24 mouse cellular contexts compared by ENCODE assay signal in the genomic region with DNA sequence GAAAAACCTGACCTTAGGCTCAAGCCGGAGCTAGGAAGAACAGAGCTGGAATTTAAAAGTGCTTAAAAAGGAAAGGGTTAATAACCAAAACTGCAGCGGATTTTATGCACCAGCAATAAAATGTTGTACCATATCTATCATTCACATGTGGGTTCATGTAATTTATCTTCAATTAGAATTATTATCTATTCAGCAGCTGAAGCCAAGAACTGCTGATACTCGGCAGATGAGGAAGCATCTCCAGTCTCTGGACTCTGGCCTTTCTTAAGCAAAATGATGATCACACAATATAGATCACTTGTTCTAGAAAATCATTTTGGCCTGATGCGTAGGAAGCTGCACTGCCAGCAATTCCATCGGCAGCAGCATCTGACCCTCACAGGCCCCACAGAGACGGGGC. TPM values are rescaled to one million over a fixed set of nuclear protein-coding genes. Genes with fewer than 3 reads are reported as not detected.
A peak's percentile ranks its signal among the peaks of the same experiment; 100 is the strongest.
DNase-seq lines count a peak whose midpoint lies in the region; ATAC-seq lines count a peak whose summit lies in the region.
"Had no signal": no experiment of that assay in that cellular context is flagged by ENCODE, and none has a peak within 500 bp of the region (broad histone marks: within the 10 kb centered on the region; RNA-seq: fewer than 3 reads in every experiment).

No protein-coding gene starts in this region.

- no peak overlapping the region for H3K4me3 ChIP-seq in midbrain, embryonic 11.5 days (ENCODE audit: low read depth, low read length)
- H3K4me3 ChIP-seq in midbrain, embryonic 14.5 days (replicated peaks; ENCODE audit: low read depth, low read length), result no peak overlapping the region
- H3K4me3 ChIP-seq: forebrain, embryonic 12.5 days; forebrain, embryonic 15.5 days; heart, embryonic 12.5 days; heart, embryonic 15.5 days had no signal

- no peaks in the 10 kb centered on the region for H3K4me1 ChIP-seq in midbrain, embryonic 11.5 days (ENCODE audit: control insufficient read depth, insufficient read depth, low read length)
- no peaks in the 10 kb centered on the region for H3K4me1 ChIP-seq in midbrain, embryonic 14.5 days (ENCODE audit: control insufficient read depth, insufficient read depth, low read length)
- H3K4me1 ChIP-seq: forebrain, embryonic 12.5 days; forebrain, embryonic 15.5 days; heart, embryonic 12.5 days; heart, embryonic 15.5 days had no signal

- no peak overlapping the region for H3K4me2 ChIP-seq in midbrain, embryonic 11.5 days
- no peak overlapping the region for H3K4me2 ChIP-seq in midbrain, embryonic 14.5 days (ENCODE audit: low read length)
- H3K4me2 ChIP-seq: forebrain, embryonic 12.5 days; forebrain, embryonic 15.5 days; heart, embryonic 12.5 days; heart, embryonic 15.5 days; hindbrain, embryonic 14.5 days had no signal

- peaks cover 9% of the 10 kb centered on the region for H3K36me3 ChIP-seq in midbrain, embryonic 11.5 days (ENCODE audit: control insufficient read depth, insufficient read depth, low read length)
- H3K36me3 ChIP-seq in midbrain, embryonic 14.5 days (ENCODE audit: control insufficient read depth, insufficient read depth, low read length), result peaks cover 46% of the 10 kb centered on the region

- WGBS in midbrain, embryonic 11.5 days, result 92% methylated on average over 6 of the region's 6 CpGs
- 93% methylated on average over 6 of the region's 6 CpGs for WGBS in midbrain, embryonic 14.5 days

- H3K27me3 ChIP-seq in midbrain, embryonic 11.5 days (ENCODE audit: control insufficient read depth, insufficient read depth, low read length), result no peaks in the 10 kb centered on the region
- no peaks in the 10 kb centered on the region for H3K27me3 ChIP-seq in midbrain, embryonic 14.5 days (ENCODE audit: control insufficient read depth, insufficient read depth, low read length)
- H3K27me3 ChIP-seq: forebrain, embryonic 12.5 days; forebrain, embryonic 15.5 days; heart, embryonic 12.5 days; heart, embryonic 15.5 days had no signal

- no peak for ATAC-seq in midbrain, embryonic 11.5 days (ENCODE audit: low FRiP score)
- no peak for ATAC-seq in midbrain, embryonic 14.5 days (ENCODE audit: low FRiP score, low TSS enrichment)
- ATAC-seq in erythroblast, adult 5-6 weeks (replicated peaks; ENCODE audit: low FRiP score, poor library complexity, severe bottlenecking), result peak; percentile 51; the same call in 1 of the 2 replicates
- 0 out of 2 replicates have a peak, but pooled peaks have one; percentile 26 for ATAC-seq in megakaryocyte progenitor cell, adult 5-6 weeks (replicated peaks; ENCODE audit: poor library complexity)
- ATAC-seq: activated CD4-positive, CD25-positive, alpha-beta regulatory T cell, adult 4 months; CD4-positive, CD25-positive, alpha-beta regulatory T cell, adult 4 months; forebrain, embryonic 15.5 days; hindbrain, postnatal 0 days; inflammation-experienced regulatory T-cells, adult 6 months had no signal

- no peak overlapping the region for H3K9ac ChIP-seq in midbrain, embryonic 11.5 days (ENCODE audit: low read length)
- H3K9ac ChIP-seq in midbrain, embryonic 14.5 days (replicated peaks; ENCODE audit: low read length), result no peak overlapping the region
- H3K9ac ChIP-seq: forebrain, embryonic 12.5 days; forebrain, embryonic 15.5 days; heart, embryonic 12.5 days; heart, embryonic 15.5 days; hindbrain, embryonic 14.5 days had no signal

- no peaks in the 10 kb centered on the region for H3K9me3 ChIP-seq in midbrain, embryonic 11.5 days (ENCODE audit: control insufficient read depth, low read length)
- H3K9me3 ChIP-seq in midbrain, embryonic 14.5 days (ENCODE audit: control insufficient read depth, low read length), result no peaks in the 10 kb centered on the region
- H3K9me3 ChIP-seq: forebrain, embryonic 12.5 days; forebrain, embryonic 15.5 days; heart, embryonic 15.5 days had no signal

- no peak overlapping the region for H3K27ac ChIP-seq in midbrain, embryonic 11.5 days (ENCODE audit: low read depth, low read length)
- no peak overlapping the region for H3K27ac ChIP-seq in midbrain, embryonic 14.5 days (replicated peaks; ENCODE audit: low read depth, low read length)
- H3K27ac ChIP-seq: forebrain, embryonic 12.5 days; forebrain, embryonic 15.5 days; heart, embryonic 15.5 days; hindbrain, embryonic 14.5 days; hindbrain, postnatal 0 days had no signal

- DNase-seq in midbrain, embryonic 11.5 days (ENCODE audit: low spot score, missing footprints), result peak; percentile 31
- no peak for DNase-seq in midbrain, embryonic 14.5 days
- no peak for DNase-seq in urinary bladder, adult 18-20 months (ENCODE audit: low spot score in 2 of 2)
- DNase-seq in frontal cortex, adult 2 months (ENCODE audit: extremely low spot score in 1 of 2, low spot score in 1 of 2), result no peak
- DNase-seq: adrenal gland, adult 8-10 months; adrenal gland, postnatal 25 days; cerebellum, adult 11-12 months; cerebellum, adult 8-10 months; cerebellum, postnatal 14 days; gastrocnemius, postnatal 10 days; gastrocnemius, postnatal 36 days; heart, postnatal 10 days; heart, postnatal 4 days had no signal

RNA-seq across cellular contexts. Expression of a gene that starts 27.8 kb away (rescaled TPM):
- 8.0 and 8.7 TPM in 2 replicates for polyA plus RNA-seq in midbrain, embryonic 11.5 days (2014; fragmentation: Nextera tagmentation; extraction: Ambion mirVana)
- 7.2 and 10.7 TPM in 2 replicates for polyA plus RNA-seq in midbrain, embryonic 14.5 days (2014; fragmentation: Nextera tagmentation; extraction: Ambion mirVana)
- total RNA-seq in erythroblast, adult 5-6 weeks (2015; ENCODE audit: low replicate concordance), result 1.9 and 7.3 TPM in 2 replicates
- 7.2 and 11.5 TPM in 2 replicates for total RNA-seq in erythroblast, adult 5-6 weeks (2017; ENCODE audit: low replicate concordance)
- 12.7 and 13.2 TPM in 2 replicates for total RNA-seq in megakaryocyte progenitor cell, adult 5-6 weeks (2015)
- 15.8 and 16.7 TPM in 2 replicates for total RNA-seq in megakaryocyte progenitor cell, adult 5-6 weeks (2017)
- 11.8 and 12.9 TPM in 2 replicates for polyA plus RNA-seq in frontal cortex, adult 2 months (2012; rRNA removed)

Comparison
In these comparisons a context has a peak if more than half of its experiments do, and no peak if none do; other contexts are left out.
1. ATAC-seq: peak in erythroblast, adult 5-6 weeks (single experiment) and megakaryocyte progenitor cell, adult 5-6 weeks (single experiment); none in midbrain, embryonic 11.5 days (single experiment) and midbrain, embryonic 14.5 days (single experiment).